Mouse (Mus musculus) kidney, postnatal 0 days (tissue): ENCODE results near the gene Spem1. TPM values are rescaled to one million over a fixed set of nuclear protein-coding genes. Genes with fewer than 3 reads are reported as not detected.

Experiments
- ATAC-seq: fragments of 200-750 bp; cut with Nextera tagmentation; replicated peaks from 2 replicates; pipeline ENCODE4 v1.8.0; 2017; ENCODE audit warnings: low read depth, moderate number of reproducible peaks, moderate TSS enrichment, moderate library complexity; ENCODE audit not compliant: low FRiP score
- DNase-seq: peaks from one replicate; pipeline ENCODE4 v3.0.0-alpha.2; 2016; ENCODE audit warnings: low spot score
- H3K27ac ChIP-seq: fragments of 300-500 bp; sonication (generic); 2 replicates; pipeline ENCODE4 v1.5.1; 2014; ENCODE audit warnings: mild to moderate bottlenecking
- H3K27me3 ChIP-seq: fragments of 300-500 bp; sonication (generic); 2 replicates; pipeline ENCODE4 v1.6.1; 2014; ENCODE audit warnings: low read length, mixed read lengths; ENCODE audit not compliant: insufficient read depth
- H3K36me3 ChIP-seq: fragments of 300-500 bp; sonication (generic); 2 replicates; pipeline ENCODE4 v1.6.1; 2014; ENCODE audit warnings: low read length, mixed read lengths; ENCODE audit not compliant: insufficient read depth
- H3K4me1 ChIP-seq: fragments of 300-500 bp; sonication (generic); replicated peaks from 2 replicates; pipeline ENCODE4 v1.6.1; 2014; ENCODE audit warnings: antibody characterized with exemption, low read length, mixed read lengths; ENCODE audit not compliant: insufficient read depth
- H3K4me2 ChIP-seq: fragments of 300-500 bp; sonication (generic); 2 replicates; pipeline ENCODE4 v1.6.1; 2014; ENCODE audit warnings: mild to moderate bottlenecking, low read length, moderate library complexity, mixed read lengths
- H3K4me3 ChIP-seq: fragments of 300-500 bp; sonication (generic); replicated peaks from 2 replicates; pipeline ENCODE4 v1.5.1; 2014; ENCODE audit warnings: low read depth, low read length
- H3K9ac ChIP-seq: fragments of 300-500 bp; sonication (generic); 2 replicates; pipeline ENCODE4 v1.6.1; 2014; ENCODE audit warnings: low read depth, low read length
- H3K9me3 ChIP-seq: fragments of 300-500 bp; sonication (generic); replicated peaks from 2 replicates; pipeline ENCODE4 v1.6.1; 2016; ENCODE audit warnings: low read length, inconsistent platforms, mixed read lengths
- CTCF ChIP-seq: IDR thresholded peaks from 2 replicates; pipeline ENCODE4 v1.5.1; 2016; ENCODE audit warnings: antibody characterized with exemption, low read depth, mild to moderate bottlenecking, moderate library complexity
- WGBS: fragments of 180-500 bp; shearing (Covaris S2); extraction: QIAGEN DNeasy Blood & Tissue Kit; methylation state at CpG from one replicate; pipeline ENCODE4 v1.1.7; 2014; 5-methylcytosine and 5-hydroxymethylcytosine counted together
- polyA plus RNA-seq: library from polyadenylated mRNA; unstranded; fragments of >200 nt; fragmentation: Nextera tagmentation; extraction: Ambion mirVana; gene quantifications from 2 replicates; pipeline ENCODE4 v1.2.1, GENCODE M21; 2015

Spem1 gene
- polyA plus RNA-seq, 1 experiment from 2014 or later, result not detected

- Histone ChIP-seq H3K27ac (peak within 1 kb of the TSS; percentile 58; the same call in 1 of the 2 replicates), H3K9ac (peak within 1 kb of the TSS; percentile 55), H3K4me3 (peak within 1 kb of the TSS; percentile 25; the same call in 1 of the 2 replicates), H3K36me3 (no peaks in the 10 kb centered on the region), H3K4me1 (no peaks in the 10 kb centered on the region), H3K4me2 (peak within 1 kb of the TSS; percentile 52), H3K9me3 (no peaks in the 10 kb centered on the region), H3K27me3 (no peaks in the 10 kb centered on the region)
- DNase-seq, result peak; percentile 50
- ATAC-seq, result peak; percentile 73
- WGBS, result 19% methylated on average over 30 of the region's 30 CpGs
- TF ChIP-seq CTCF, result no peak
Measured at GRCm38 (mm10) chr11:69858113-69858998, 36.4 kb upstream of the Spem1 start, which contains the start of gene Tnk1. Tnk1 (minus strand) TSS chr11:69858730.

DNA sequence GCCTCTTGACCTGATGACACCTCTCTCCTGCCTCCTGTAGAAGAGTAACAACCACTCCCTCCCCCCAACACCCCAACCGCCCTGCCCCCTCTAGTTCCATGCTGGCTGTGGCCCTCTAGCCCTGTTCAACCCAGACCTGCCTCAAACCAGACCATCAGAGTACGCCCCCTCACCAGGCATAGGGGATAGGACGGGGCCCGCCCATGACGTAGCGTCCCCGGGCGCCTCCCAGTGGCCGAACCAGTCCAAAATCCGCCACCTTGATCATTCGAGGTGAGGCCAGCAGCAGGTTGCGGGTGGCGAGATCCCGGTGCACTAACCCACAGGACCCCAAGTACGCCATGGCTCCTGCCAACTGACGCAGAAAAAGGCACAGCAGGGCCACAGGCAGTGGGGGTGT, 33.4 kb upstream of the Spem1 start:
- H3K9me3 ChIP-seq, result no peaks in the 10 kb centered on the region
- 24% methylated on average over 16 of the region's 16 CpGs for WGBS
- H3K27me3 ChIP-seq, result no peaks in the 10 kb centered on the region
- H3K9ac ChIP-seq, result no peak overlapping the region
- H3K4me3 ChIP-seq, result no peak overlapping the region
- peaks cover 19% of the 10 kb centered on the region for H3K36me3 ChIP-seq
- no peak overlapping the region for H3K27ac ChIP-seq
- H3K4me2 ChIP-seq, result peak overlapping the region; percentile 1; the same call in 1 of the 2 replicates
- DNase-seq (peak; percentile 63), ATAC-seq (peak; percentile 60; the same call in 1 of the 2 replicates)
- TF ChIP-seq CTCF, result peak; percentile 64
- H3K4me1 ChIP-seq, result no peaks in the 10 kb centered on the region

DNA sequence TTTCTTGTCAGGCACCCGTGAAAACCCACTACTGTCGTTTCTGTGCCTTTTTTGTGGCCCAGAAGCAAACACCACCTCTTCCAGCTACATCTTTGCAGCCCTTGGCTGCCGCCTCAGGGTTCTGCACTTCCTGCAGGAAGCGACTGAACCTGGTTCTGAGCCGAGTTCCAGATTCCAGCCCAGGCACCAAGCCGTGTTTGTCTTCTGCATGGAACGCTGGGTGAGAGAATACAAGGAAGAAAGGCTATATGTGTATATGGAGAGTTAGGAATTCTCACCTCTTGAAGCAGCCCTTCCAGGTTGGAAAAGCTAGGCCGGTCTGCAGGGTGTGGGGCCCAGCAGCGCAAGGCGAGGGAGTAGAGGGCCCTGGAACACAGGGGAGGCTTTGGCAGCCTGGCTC, 32.7 kb upstream of the Spem1 start:
- Histone ChIP-seq H3K27ac (no peak overlapping the region), H3K27me3 (no peaks in the 10 kb centered on the region), H3K36me3 (peaks cover 21% of the 10 kb centered on the region), H3K4me1 (no peaks in the 10 kb centered on the region), H3K9me3 (no peaks in the 10 kb centered on the region), H3K9ac (no peak overlapping the region), H3K4me3 (no peak overlapping the region), H3K4me2 (no peak overlapping the region)
- WGBS, result 76% methylated on average over 10 of the region's 10 CpGs
- no peak for ATAC-seq
- DNase-seq, result no peak
- TF ChIP-seq CTCF, result no peak

DNA sequence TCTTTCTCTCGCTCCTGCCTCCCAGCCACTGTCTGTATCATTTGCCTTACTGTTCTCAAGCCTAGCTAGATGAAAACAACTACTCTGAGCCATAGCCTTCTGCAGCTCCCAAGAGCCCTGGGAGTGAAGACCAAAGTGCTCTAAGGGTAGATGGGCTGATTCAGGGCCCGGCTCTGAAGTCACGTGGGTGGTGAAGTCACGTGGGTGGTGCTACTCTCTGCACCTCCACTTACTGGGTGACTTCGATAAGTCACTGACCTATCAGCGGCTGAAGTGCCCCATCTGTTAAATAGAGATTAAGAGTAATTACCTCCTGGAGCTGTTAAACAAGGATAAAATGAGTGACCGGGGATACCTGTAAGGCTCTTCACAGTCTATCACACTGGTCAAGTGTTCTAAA, 32.0 kb upstream of the Spem1 start:
- Histone ChIP-seq H3K9me3 (no peaks in the 10 kb centered on the region), H3K9ac (no peak overlapping the region), H3K36me3 (peaks cover 27% of the 10 kb centered on the region), H3K27ac (no peak overlapping the region), H3K4me2 (no peak overlapping the region), H3K27me3 (no peaks in the 10 kb centered on the region), H3K4me1 (no peaks in the 10 kb centered on the region), H3K4me3 (no peak overlapping the region)
- 61% methylated on average over 7 of the region's 7 CpGs for WGBS
- no peak for ATAC-seq
- no peak for TF ChIP-seq CTCF
- DNase-seq, result no peak

DNA sequence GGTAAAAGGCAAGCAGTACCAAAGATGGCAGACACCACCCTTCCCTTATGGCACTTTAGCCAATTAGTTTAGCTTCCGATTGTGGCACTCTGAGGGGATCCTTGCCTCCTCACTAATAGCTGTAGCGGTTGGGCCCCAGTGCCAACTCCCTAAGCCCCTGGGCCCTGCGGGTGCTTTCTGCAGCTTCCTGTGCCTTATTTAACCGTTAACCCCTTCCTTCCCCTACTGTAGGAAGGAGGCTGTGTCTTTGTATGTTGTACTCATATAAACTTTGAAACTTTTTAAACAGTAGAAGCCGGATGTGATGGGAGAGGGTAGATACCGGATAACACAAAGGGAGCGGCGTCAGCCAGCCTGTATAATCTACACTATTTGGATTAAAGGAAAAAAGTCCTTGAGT, 28.8 kb upstream of the Spem1 start:
- ATAC-seq (no peak), DNase-seq (no peak)
- Histone ChIP-seq H3K36me3 (peaks cover 30% of the 10 kb centered on the region), H3K9ac (no peak overlapping the region), H3K27ac (no peak overlapping the region), H3K4me2 (no peak overlapping the region), H3K4me3 (no peak overlapping the region), H3K9me3 (no peaks in the 10 kb centered on the region), H3K4me1 (peaks cover 4% of the 10 kb centered on the region; the same call in 1 of the 2 replicates), H3K27me3 (no peaks in the 10 kb centered on the region)
- TF ChIP-seq CTCF, result no peak
- 67% methylated on average over 8 of the region's 8 CpGs for WGBS

DNA sequence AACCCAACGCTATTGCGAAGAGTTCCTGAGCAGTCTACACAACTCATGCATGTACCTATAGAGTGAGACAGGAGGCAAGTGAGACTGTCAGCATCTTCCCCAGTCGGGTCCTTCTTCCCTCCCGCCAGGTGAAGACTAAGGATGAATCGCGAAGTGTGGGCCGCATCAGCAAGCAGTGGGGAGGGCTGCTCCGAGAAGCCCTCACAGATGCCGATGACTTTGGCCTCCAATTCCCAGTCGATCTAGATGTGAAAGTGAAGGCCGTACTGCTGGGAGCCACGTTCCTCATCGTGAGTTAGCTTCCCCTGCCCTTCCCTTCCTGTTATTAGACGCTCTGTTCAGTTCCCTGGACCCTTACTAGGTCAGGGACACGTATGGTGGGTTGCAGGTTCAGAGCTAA, 27.9 kb upstream of the Spem1 start:
- DNase-seq (no peak), ATAC-seq (no peak)
- no peak overlapping the region for H3K9ac ChIP-seq
- H3K27ac ChIP-seq, result no peak overlapping the region
- 95% methylated on average over 15 of the region's 15 CpGs for WGBS
- TF ChIP-seq CTCF, result no peak
- no peaks in the 10 kb centered on the region for H3K27me3 ChIP-seq
- peaks cover 30% of the 10 kb centered on the region for H3K36me3 ChIP-seq
- no peak overlapping the region for H3K4me2 ChIP-seq
- no peak overlapping the region for H3K4me3 ChIP-seq
- H3K9me3 ChIP-seq, result no peaks in the 10 kb centered on the region
- H3K4me1 ChIP-seq, result peaks cover 9% of the 10 kb centered on the region; the same call in 1 of the 2 replicates
